Mouse (Mus musculus) fat pad, adult 2 months (tissue): Measurements from ENCODE around the gene Ankrd52.
A peak's percentile ranks its signal among the peaks of the same experiment; 100 is the strongest.
"Not testable (repeated sequence)": the region's sequence is repeated elsewhere in the genome, so short reads cannot be mapped to it uniquely, and the experiment has no call there.

Experiments used
- DNase-seq: peaks from one replicate; pipeline ENCODE4 v3.0.0-alpha.2; 2011; ENCODE audit warnings: low read depth, low spot score; ENCODE audit errors: extremely low read depth

Gene Ankrd52

DNA sequence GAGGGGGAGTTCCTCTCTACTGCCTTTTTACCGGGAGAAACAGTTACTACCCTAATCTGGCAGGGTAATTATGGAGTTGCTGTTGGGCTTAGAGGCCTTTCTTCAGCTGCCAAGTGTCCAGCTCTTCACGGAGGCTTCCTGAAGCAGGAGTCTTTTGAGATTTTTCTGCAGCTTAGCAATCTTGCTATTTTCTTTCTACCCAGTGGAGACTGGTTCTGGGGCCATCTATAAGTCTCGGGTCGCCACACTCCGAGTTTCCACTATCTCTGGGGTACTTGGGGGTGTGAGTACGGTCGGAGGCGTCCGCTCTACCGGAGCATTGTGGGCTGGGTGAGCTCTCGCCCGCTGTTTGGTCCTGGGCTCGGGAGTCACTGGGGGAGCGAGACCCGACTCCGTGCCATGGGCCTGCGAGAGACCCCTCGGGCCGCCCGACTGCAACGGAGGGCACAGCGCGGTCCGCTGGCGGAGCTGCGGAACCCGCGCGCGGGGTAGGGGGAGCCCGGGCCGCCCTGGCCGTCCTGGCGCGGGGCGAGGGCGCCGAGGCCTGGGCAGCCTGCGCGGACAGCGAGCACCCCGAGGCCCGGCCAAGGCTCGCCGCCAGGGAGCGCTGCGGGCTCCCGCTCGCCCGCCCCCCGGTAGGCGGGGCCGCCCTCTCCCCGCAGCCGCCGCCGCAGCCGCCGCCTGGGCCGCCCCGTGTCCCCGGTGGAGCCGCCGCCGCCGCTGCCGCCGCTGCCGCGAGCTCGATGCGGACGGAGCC, at the start of gene Ankrd52:
Ankrd52 (plus strand) TSS at position 661 of the 757 bp plus-strand sequence.
- DNase-seq: no peak

DNA sequence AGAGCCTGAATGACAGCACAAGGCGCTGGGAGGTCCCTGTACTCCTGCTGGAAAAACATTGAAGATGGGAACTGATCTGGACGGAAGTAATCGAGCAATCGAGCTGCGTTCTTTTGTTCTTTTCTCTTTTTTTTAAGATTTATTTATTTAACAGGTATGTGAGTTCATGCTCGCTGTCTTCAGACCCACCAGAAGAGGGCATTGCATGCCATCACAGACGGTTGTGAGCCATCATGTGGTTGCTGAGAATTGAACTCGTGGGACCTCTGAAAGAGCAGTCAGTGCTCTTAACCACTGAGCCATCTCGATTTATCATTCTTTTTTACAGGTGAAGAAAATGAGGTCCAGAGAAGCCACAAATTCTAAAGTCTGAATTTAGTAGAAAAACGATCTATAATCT, 49.3 kb upstream of the Ankrd52 start:
- no peak for DNase-seq

DNA sequence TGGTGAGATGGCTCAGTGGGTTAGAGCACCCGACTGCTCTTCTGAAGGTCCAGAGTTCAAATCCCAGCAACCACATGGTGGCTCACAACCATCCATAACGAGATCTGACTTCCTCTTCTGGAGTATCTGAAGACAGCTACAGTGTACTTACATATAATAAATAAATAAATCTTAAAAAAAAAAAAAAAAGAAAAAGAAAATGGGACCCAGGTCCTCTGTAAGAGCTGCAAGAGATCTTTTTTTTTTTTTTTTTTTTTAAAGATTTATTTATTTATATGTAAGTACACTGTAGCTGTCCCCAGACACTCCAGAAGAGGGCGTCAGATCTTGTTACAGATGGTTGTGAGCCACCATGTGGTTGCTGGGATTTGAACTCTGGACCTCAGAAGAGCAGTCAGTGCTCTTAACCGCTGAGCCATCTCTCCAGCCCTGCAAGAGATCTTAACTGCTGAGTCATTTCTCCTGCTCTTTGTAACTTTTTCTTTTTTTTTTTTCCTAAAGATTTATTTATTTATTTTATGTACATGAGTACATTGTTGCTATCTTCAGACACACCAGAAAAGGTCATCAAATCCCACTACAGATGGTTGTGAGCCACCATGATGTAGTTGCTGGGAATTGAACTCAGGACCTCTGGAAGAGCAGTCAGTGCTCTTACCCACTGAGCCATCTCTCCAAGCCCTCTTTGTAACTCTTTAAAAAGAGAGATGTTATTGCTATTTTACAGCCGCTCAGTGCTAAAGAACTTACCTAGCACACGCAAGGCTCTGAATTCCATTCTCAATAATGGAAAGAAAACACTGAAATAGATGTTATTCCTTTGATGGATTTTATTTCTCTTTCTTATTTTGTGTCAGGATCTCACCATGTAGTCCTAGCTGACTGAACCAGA, 44.3 kb upstream of the Ankrd52 start:
- not testable (repeated sequence) for DNase-seq

DNA sequence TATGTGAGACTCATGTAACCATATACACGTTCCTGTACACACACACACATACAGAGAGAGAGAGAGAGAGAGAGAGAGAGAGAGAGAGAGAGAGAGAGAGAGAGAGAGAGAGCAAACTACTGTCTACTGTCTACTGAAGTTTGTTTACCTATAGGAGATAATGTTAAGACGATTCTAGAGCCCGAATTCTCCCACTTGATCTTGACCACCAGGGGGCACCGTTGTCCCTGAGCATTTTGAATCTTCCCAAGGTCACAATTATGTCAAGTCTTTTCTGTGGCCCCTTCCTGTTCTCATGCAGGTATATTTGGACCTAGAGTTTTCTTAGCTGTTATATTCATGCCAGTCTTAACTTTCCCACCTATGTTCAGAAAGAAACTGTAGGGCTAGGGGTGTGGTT, 41.3 kb upstream of the Ankrd52 start:
- no peak for DNase-seq

DNA sequence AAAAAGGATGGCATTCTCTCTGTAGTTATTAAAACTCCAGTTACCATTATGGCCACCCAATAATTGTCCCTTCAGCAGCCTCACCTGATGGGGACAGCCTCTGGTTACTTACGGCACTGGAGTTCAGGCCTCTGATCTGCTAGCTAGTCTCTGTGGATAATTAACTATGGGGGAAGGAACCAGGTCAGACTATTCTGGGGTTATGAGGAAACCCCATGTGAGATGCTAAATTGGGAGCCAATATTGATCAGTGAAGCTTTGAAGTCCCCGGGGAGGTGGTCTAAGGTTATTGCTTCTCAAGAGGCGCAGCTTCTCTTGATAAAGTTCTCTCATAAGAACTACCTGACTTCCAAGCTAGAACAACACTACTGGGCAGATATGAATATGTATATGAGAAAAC, 40.7 kb upstream of the Ankrd52 start:
- DNase-seq: no peak

DNA sequence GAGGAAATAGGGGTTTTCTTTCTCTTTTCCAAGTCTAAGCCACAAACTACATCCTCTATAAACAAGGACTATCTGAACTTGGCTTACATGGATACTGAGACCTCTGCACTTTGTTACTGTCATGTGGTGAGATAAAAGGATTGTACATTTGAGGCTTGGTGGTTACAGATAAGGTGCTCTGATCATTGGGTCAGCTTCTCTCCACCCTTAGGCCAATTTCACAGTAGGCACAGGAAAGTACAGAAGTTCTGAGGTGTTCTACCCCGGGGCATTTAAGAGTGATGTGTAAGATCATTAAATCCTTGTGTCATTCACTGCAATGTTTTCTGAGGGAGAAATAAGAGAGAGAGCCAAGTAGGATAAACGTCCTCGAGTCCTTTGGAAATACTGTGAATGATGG, 40.3 kb upstream of the Ankrd52 start:
- peak; percentile 81 for DNase-seq

DNA sequence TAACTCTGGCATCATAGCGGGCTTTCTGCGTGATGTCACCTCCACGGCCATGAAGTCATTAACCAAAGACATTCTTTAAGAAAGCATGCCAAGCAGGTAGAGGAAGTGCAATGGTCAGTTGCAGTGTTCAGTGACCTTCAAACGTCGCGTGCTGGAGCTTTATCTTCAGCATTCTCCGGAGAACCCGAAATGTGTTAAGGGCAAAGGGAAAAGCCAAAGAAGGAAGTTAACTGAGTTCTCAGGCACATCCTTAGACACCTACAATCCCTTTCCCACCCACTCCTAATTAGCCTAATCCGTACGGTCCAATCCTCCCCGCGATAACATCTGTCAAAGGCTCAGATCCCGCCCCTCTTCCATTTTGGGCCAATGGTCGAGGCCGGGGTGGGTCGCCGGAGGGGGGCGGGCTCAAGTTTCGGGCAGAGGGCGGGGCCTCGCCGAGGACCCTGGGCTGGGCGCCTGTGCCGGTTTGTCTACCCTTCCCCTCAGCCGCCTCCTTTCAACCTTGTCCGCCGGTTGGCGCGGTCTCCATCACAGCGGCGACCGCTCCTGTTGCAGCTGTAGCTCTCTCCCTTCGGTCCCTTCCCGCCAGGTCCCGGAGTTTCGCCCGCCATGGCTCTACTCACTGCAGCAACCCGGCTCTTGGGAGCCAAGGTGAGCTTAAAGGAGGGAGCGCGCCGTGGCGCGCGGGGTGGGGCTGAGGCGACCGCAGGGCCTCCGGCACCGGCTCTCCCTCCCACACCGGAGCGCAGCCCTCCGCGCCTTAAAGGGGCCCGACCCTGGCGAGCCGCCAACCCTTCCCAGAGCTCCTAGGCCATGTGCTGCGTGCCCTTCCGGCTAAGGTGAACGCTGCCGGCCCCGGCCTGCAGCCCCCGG, 39.4 kb upstream of the Ankrd52 start, which contains the start of gene Cs:
Cs (plus strand) TSS at position 429 of the 876 bp plus-strand sequence.
- peak; percentile 91 for DNase-seq

DNA sequence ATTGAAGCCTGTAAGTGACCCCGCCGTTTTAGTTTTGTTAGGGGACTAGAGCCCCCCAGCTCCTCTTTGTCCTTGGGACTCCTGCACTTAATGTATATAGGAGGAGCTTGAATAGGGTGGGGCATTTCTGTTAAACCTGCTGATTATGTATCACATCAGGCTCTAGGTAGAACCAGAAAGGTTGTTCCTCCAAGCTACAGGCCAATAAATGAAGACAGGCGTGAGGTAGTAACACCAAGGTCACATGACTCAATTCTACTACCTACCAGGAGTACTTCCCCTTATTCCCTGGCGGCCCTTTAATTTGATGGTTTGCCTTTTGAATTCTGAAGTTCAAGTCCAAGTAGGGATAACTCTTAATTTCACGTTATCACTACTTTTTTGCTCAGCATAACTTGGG, 38.5 kb upstream of the Ankrd52 start:
- DNase-seq: no peak

DNA sequence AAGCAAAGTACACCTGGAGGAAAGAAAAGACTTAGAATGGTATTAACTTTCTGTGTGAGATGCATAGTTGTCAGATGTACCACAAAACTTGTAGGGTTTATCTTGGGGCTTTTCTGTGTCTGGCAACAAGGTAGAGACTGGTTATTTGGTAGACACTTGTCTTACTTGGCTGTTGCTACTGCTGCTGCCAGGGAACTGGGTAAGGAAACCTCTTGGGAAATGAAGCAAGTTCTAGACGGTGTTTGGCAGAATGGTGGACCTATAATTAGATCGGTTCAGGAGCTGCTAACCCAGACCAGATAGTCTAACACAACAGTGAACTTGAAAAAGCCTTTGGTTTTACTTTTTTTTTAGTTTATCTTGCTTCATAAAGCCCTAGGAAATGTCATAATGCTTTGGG, 38.0 kb upstream of the Ankrd52 start:
- no peak for DNase-seq

DNA sequence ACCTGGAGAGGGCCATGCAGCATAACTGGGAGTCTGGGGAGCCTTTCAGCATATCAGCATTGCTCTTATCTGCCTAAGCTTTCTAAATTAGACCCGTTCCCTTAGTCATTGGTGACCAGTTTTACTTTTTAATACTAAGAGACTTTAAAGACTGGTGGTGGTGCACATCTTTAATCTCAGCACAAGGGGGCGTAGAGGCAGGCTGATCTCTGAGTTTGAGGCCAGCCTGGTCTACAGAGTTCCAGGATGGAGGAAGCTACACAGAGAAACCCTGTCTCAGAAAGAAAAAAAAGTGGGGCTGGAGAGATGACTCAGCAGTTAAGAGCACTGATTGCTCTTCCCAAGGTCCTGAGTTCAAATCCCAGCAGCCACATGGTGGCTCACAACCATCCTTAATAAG, 36.7 kb upstream of the Ankrd52 start:
- no peak for DNase-seq

DNA sequence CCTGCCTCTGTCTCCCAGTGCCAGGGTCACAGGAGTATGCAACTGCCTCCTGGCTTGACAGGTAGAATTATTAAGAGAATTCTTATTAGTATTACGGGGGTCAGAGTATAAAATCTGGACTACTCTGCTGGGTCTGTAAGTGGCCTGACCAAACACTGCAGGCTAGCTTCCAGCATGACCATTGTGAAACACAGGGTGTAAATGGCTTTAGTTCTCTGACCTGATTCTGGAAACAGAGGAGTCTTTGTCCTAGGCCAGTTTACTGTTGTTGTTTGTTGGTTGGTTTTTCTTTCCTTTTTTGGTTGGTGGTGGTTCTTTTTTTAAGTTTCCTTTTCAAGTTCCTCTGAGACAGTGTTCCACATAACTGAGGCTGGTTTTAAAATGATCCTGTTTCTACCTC, 33.5 kb upstream of the Ankrd52 start:
- no peak for DNase-seq

DNA sequence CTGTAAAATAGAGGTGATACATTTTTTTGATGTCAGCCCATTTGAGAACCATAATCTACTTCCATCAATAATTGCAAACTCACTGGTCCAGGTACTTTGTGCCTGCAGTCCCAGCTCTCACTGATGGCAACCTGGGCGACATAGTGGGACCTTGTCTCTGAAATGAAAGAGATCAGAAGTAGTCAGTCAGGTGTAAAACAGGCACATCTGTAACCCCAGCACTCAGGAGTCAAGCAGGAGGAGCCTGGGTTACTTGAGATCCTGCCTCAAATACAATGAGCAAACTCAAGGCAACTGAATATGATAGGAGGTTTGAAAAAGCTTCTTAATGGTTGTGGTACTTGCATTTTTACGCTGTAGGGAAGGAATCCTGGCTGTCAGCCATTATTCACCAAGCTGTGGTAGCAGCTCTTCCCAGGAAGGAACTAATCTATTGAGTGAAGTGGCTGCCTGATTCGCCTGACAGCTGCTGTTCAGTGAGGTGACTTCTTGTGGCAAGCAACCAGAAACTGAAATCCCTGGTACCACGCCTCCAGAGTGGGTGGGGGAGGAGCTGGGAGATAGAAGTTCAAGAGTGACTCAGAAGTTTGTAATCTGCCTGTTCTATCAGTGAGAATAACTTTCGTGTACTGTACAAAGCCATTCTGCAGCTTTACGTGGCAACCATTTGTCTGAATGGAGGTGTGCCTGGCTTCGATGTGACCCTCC, 32.2 kb upstream of the Ankrd52 start:
- peak; percentile 88 for DNase-seq

DNA sequence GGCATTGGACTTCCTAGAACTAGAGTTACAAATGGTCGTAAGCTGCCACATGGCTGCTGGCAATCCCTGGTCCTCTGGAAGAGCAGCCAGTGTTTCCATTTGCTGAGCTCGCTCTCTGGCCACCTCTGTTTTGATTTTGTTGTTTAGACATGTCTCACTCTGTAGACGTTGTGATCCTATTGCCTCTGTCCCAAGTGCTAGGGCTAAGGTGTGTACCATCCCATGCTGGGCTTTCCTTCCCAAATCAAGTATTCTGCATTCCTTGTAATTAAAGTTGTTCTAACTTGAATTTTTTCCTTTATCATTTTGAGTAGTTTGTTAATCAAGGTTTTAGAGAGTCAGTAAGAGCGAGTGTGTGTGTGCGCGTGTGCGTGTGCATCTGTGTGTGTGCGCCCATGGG, 29.4 kb upstream of the Ankrd52 start:
- no peak for DNase-seq

DNA sequence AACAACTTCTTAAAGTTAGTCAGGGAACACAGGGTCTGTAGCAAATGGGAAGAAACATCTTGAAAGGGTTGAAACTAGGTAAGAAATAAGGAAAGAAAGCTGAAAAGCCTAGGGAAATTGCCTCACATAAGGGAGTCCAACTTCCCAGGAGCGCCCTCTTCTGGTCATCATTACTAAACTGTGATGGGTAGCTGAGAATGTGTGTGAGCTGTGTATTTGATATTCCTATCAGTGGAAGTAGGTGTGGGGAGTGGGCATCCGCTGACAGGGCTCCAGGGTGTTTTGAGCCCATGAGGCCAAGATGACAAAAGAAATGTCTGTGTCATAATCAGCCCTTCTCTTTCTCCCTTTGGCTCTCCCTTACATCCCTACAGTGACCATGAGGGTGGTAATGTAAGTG, 18.1 kb upstream of the Ankrd52 start:
- no peak for DNase-seq

DNA sequence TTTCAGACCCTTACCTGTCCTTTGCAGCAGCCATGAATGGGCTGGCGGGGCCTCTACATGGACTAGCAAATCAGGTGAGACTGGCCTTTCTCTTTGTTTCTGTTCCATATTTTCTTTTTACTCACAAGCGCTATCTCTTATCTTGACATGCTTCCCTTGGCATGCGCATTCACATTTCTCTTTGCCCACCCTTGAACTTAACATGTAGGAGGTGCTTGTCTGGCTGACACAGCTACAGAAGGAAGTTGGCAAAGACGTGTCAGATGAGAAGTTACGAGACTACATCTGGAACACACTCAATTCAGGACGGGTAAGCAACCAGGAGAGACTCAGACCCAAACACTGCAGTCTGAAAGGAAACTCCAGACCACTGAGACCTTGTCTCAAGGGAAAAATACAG, 17.7 kb upstream of the Ankrd52 start:
- DNase-seq: no peak

DNA sequence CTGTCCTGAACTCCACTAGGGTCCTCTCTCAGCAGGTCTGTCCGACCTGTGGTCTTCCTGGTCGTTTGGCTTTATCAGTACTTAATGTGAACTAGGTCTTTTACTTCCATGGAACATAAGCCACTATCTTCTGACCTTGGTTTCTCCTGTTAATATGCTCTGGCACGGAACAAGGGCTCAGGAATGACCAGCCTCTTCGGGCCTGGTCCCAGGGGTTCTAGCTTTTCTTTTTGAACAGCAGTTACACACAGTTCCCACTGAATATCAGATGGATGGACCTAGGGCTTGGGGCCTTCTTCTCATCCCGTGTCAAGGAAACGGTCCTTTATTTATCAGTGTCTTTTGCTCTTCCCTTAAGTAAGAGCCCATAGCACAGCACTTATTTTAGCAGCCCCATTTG, 15.1 kb upstream of the Ankrd52 start:
- DNase-seq: no peak

DNA sequence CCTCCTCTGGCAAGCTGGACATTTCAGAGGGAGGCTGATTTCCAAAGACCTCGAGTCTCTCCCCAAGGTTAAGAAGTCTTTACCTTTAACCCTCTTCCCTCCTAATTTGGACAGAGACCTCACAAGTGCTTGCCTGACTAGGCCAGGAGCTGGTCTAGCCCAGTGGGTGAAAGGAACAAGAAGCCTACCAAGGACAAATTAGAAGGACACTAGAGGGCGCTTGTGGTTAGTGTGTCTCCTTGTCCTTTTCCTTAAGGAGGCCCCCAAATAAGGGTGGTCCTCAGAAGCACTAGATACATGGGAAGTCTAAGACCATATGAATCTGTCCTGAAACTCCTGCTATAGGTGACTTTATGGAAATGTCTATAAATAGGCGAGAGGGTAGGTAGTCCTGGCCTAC, 14.3 kb upstream of the Ankrd52 start:
- no peak for DNase-seq

DNA sequence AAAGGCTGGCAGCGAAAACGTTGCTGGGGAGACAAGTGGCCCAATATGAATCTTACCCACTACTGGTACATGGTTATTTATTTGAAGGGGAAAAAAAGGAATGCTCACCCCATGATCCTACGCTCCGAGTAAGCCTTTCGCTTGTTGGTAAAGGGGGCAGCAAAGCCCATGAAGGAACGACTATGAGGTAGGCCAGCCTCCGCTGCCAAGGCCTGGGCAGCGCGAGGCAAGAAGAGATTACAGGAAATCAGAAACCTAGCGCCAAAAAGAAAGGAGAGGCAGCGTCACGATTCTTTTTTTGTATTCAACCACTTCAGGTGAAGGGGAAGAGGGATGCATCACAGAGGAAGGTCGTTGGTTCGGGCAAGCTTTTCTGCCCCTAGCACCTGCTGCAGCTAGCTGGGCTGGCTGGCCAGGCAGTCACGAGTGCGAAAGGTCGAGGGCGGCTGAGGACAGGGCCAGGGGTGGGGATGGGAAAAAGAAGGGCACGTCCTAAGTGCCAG, 9.0 kb upstream of the Ankrd52 start:
- no peak for DNase-seq

DNA sequence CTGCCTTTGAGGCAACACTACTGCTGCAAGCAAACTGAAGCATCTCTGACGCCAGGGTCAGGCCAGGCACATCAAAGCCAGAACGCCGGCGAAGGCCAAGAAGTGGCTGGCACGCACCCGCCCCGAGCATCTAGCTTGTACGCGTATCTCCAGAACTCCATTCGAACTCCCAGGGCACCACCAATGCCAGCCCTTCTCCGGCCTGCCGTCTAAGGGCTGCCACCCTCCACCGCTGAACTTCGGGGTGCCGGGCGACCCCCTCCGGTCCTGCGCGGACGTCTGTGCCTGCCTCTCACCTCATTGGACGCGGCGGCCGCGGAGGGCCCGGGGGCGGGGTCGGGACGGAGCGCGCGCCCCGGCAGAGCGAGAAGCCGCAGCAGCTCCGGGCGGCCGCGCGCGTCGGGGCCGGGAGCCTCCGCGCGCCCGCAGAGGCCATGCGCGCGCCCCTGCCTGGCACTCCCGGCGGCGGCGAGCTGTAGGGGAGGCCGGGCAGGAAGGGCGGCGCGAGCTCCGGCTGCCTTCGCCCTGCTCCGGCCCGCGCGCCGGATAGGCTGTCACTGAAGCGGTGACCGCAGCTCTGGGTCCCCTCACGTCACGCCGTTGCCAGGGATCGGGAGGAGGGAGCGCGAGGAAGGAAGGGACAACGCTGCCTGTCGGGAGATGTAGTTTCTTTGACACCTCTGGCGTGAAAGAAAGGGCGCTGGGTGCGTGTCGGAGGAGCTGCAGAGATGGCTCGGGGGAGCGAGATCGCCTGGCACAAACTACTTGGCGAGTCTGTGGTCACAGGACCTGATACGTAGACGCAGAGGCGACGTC, 8.3 kb upstream of the Ankrd52 start, which contains the start of gene Coq10a:
Coq10a (minus strand) TSS at position 596 of the 816 bp plus-strand sequence.
- peak; percentile 65 for DNase-seq

DNA sequence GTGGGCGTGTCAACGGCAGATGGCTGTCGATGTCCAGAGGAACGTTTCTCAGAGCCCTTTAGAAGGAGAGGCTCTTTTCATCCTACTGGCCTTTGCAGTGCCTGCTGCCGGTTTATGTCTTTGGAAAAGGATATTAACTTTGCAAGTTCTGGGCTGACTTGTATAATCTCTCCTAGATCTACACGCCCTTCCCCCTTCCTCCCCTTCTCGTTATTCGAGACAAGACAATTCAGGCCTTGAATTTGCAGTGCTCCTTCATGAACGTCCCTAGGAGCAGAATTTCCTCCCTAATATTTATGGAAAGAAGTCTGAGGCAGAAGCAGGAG, 7.7 kb upstream of the Ankrd52 start:
- no peak for DNase-seq
